Comparison of ENCODE assay signal across 11 mouse cellular contexts in genomic region chr8:79575175-79575734, GRCm38 (mm10).
"Had no signal": no experiment of that assay in that cellular context is flagged by ENCODE, and none has a peak within 500 bp of the region (broad histone marks: within the 10 kb centered on the region; RNA-seq: fewer than 3 reads in every experiment).

No protein-coding gene starts in this region.

- H3K4me1 ChIP-seq: liver, embryonic 13.5 days; midbrain, embryonic 12.5 days; neural tube, embryonic 13.5 days had no signal

- H3K4me3 ChIP-seq: left cerebral cortex, adult 2 months; liver, embryonic 13.5 days; midbrain, embryonic 12.5 days; myocyte; neural tube, embryonic 13.5 days had no signal

- H3K27me3 ChIP-seq: liver, embryonic 13.5 days; midbrain, embryonic 12.5 days; neural tube, embryonic 13.5 days had no signal

- H3K27ac ChIP-seq: left cerebral cortex, adult 2 months; liver, embryonic 13.5 days; midbrain, embryonic 12.5 days; neural tube, embryonic 13.5 days had no signal

- ATAC-seq: inflammation-experienced regulatory T-cells, adult 6 months; midbrain, embryonic 16.5 days had no signal

- DNase-seq: kidney, adult 2 months; liver, embryonic 13.5 days; lung, adult 2 months; right cerebral cortex, postnatal 4 days; thymus, postnatal 25 days had no signal

- H3K9me3 ChIP-seq: liver, embryonic 13.5 days; midbrain, embryonic 12.5 days; neural tube, embryonic 13.5 days had no signal

- H3K4me2 ChIP-seq: liver, embryonic 13.5 days; midbrain, embryonic 12.5 days; neural tube, embryonic 13.5 days had no signal

- H3K36me3 ChIP-seq: liver, embryonic 13.5 days; midbrain, embryonic 12.5 days; neural tube, embryonic 13.5 days had no signal

- H3K9ac ChIP-seq: liver, embryonic 13.5 days; midbrain, embryonic 12.5 days; neural tube, embryonic 13.5 days had no signal
